Mouse (Mus musculus) left cerebral cortex, adult 8-10 months (tissue): ENCODE data around the gene Iars2. TPM values are rescaled to one million over a fixed set of nuclear protein-coding genes. Genes with fewer than 3 reads are reported as not detected.
"Not testable (repeated sequence)": the region's sequence is repeated elsewhere in the genome, so short reads cannot be mapped to it uniquely, and the experiment has no call there.

Experiments
- DNase-seq, 2 experiments: peaks; one replicate each; pipeline ENCODE4 v3.0.0; 2022; ENCODE audit warnings: low spot score in 2 of 2
- total RNA-seq, 4 experiments: library from RNA; stranded (reverse); gene quantifications; 2 replicates each; pipeline ENCODE4 v1.2.4; 2022

Gene Iars2
- total RNA-seq, 4 experiments from 2014 or later, result 34.0 to 36.4 (median 35.2) TPM

DNA sequence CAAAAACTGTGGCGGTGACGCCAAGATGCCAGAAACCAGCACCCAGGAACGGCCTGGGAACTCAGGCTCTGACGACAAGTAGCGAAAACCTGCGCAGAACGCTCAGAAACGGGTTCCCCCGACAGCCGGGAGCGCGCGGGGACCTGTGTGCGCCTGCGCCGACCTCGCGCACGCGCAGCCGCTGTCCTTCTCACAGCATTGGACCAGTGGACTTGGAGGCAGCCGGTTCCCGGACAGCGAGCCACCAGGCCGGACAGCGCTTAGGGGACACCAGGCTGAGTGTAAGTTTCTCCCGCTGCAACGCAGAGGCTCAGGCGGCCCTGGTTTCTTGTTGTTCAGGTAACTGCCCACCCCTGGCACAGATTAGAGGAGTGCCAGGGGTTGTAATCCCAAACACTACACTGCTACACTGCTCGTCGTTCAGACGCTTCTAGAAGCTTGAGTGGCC is 2.8 kb upstream of the Iars2 start, which contains the start of gene Bpnt1:
Bpnt1 (plus strand) TSS at position 167 of the 448 bp plus-strand sequence.
- DNase-seq, result peak; percentile 71 to 87

DNA sequence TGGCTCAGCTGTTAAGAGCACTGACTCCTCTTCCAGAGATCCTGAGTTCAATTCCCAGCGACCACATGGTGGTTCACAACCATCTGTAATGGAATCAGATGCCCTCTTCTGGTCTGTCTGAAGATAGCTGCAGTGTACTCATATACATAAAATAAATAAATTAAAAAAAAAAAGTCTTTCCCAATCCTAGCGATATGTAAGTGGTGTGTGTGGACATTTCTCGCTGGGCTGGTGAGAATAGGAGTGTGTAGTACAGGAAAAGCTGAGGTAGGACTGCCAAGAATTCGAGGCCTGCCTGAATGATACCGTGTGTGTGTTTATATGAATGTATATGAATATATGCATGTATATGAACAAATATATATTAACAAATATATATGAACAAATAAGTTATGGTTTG is 2.2 kb upstream of the Iars2 start:
- DNase-seq, result no peak

DNA sequence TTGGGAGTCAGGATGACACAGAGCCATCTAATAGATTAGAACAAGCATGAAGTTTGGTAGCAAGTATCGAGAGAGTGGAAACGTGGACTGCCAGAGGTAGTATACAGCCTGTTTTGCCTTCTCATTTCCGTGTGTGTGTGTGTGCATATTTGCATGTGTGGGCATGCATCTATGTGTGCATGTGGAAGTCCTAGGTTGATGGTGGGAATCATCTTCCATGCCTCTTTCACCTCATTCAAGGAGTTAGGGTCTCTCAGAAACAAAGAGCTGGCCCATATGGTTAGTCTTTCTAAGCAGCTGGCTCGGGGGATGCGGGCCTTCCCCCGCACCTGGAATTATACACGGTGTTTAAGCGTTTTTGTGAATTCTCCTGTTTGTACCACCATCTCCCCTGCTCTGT is 655 bp upstream of the Iars2 start:
- DNase-seq, result no peak

DNA sequence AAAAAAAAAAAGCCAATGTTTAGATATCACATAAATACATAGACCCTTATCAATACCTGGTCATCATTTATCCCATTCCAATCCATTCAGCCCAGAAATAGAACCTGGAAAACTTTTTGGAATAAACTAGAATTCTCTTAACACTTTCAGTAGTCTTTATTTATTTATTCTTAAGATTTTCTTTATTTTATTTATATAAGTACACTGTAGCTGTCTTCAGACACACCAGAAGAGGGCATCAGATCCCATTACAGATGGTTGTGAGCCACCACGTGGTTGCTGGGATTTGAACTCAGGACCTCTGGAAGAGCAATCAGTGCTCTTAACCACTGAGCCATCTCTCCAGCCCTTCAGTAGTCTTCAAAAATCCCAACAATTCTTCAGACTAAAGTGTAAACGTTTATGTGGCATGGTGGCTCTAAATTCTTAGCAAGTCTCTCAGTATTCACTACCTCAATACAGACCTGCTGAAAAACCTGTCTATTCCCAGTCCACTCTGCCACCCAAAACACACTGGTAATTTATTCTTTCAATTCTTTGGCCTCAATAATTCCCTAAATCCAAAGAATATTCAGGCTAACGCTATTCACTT is 1.3 kb downstream of the Iars2 start:
- DNase-seq, result not testable (repeated sequence)

DNA sequence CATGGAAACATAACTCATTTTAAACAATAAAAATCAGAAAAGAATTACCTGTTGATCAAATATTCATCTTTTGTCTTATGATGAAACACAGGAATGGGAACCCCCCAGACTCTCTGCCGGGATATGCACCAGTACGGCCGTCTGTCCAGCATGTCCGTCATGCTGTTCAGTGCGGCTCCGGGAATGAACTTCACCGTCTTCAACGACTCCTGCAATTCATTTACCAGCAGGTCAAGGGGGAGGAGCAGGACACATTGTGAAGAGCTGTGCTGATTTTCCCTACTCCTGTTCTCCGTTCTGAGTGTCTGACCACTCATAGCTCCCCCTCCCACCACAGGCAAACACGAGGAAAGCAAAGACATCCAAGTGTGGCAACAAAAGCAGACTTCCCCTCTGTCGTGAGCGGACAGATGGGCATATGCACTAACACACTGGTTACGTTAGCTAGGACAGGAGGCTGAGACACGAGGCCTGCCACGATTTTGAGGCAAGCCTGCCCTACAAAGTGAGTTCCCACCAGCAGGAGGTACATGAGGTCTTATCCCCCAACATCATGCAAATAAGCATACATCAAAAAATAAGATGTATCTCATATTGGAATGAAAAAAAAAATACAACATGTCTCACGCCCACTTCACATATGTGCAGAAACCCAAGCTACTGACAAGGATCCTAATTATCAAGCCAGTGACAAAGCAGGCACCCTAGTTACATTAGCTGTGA is 13.2 kb downstream of the Iars2 start:
- DNase-seq, result peak in 1 of 2 experiments; percentile 26

DNA sequence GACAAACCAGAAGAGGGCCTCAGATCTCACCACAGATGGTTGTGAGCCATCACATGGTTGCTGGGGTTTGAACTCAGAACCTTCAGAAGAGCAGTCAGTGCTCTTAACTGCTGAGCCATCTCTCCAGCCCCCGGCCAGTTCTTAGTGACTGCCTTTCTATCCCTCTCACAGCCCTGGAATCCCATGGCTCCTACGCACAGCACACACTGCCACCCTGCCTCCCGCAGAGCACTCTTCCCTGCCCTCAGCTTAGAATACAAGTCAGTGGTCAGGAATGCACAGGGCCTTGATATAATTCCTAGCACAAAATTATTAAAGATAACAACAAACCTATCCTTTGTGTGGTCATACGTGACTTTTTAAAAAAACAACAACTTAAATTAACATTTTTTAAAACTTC is 14.7 kb downstream of the Iars2 start:
- DNase-seq, result no peak

DNA sequence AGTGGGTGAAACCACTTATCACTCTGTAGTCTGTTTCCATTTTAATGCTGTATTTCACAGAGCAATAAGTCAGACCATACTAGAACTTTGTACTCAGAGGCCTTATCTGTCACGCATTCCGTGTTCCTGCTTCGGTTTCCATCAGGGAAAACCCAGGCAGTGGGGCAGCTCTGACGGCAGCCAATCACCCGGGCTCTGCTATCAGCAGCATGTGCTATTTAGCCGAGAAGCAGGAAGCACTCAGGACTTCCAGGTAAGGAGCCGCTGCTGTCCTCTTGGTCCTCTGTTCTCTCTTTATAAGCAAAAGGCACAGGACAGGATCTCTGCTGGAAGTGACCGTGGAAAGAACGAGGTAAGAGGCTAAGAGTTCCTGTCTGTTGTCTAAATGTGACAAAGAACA is 17.2 kb downstream of the Iars2 start:
- no peak for DNase-seq

DNA sequence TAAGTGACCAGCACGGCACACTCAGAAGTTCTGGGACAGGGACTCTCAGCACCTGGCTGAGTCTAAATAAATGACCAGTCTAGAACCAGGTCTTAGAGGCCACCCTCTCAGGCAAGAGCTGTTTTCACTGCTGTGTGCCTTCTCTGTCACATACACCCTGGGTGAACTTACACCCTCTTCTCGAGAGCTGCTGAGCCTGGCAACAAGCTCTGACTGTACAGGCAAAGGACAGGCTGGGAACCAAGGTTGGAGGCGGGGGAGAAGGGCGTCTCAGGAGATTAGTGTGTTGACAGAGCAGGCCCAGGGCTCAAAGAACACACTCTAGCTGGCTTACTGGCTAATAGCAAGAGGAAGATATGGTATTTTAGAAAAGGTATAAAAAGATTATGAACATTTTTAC is 20.3 kb downstream of the Iars2 start:
- no peak for DNase-seq

DNA sequence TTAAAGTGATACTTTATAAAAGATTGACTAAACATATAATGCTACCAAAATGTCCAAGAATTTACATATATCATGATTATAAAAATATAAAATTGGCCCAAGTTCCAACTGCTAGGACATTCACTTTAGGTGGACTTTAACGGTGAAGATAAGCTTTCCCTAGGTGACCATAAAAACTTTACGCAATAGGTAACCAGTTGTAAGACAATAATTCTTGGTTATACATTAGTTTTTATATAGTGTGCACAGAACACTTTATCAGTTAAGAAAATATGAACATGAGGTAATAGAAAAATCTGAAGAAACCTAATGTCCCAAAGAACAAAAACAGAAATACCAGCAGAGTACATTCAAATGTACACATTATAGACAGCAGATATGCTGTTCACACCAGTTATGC is 20.9 kb downstream of the Iars2 start:
- DNase-seq, result no peak

DNA sequence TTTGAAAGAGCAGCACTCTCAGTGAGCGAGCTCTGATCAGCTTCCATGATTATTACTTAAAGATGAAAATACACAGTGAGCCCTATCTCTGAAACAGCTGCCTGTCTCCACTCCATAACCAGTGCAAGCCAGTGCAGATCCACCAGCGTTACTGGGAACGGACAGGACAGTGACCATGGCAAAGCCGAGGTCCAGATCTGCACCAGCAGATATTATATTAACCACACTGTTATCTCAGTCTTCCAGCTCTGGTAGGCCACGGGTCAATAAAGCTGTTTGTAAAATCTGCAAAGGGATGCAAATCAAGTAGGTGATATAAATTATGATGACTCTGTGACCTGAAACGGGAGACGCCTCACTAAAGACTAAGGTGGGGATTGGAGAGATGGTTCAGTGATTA is 21.6 kb downstream of the Iars2 start:
- DNase-seq, result no peak

DNA sequence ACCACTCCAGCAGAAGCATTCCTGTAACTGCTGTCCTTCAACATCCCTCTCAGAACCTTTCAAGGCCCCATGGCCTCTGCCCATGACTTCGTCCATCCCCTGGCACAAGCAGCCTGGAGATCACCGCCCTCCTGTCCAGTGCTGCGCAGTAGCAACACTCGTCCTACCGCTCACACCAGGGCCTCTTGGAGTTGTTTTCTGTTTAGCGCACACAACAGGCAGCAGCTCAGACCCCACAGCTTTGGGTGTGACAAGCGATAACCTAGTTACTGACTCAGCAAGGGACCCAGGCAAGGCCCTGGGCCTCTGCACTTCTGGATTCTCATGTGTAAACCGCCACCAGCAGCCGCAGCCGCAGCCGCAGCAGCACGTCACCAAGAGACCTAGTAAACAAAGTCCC is 22.4 kb downstream of the Iars2 start:
- no peak for DNase-seq

DNA sequence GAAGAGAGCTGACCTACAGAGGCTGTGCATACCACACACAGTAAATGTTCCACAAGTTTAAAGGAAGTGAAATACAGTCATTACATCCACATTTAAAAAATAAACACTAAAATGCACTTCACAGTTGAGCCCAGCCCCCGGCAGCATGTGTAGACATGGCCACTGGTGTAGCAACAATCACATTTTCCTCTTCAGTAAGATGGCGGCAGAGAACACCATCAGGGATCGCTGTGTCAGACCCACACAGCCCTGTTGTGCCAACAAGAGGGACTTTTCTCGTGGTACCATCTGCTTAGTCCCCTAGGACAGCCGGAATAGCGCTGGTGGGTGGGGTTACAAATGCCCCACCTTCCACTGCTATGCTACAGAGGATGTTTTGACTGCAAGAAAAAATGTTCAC is 26.4 kb downstream of the Iars2 start:
- no peak for DNase-seq

DNA sequence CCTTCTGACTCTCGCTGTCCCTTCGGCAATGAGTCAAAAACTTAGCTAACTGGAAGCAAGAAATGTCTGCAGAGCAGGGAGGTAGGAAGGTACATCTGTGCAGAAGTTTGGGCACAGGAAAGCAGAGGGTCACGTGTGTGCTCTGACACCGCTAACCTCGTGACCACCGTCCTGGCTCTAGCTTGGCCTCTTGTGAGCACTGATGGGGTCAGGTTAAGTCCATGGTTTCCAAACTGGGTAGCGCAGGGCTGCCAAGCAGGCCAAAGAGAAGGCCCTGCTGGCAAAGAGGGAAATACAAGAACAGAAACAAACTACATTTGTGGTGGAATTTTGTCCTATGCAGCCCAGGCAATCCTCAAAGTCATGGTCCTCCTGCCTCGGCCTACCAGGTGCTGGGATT is 30.7 kb downstream of the Iars2 start:
- no peak for DNase-seq

DNA sequence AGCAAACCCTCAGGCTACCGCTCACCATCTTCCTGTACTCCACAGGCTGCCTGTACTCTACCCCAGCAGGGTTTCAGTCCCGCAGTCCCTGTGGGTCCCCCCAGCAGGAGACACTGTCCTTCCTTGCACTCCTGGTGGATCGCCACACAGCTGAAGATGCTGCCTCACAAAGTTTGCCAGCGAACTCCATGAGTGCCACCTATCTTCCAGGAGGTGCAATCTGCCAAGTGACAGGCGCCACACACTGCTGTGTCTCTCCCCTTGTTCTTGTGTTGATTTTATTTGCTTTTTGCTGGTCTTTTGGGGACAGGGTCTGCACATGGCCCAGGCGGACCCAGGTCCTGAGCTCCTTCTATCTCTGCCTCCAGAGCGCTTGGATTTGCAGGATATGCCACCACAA is 32.3 kb downstream of the Iars2 start:
- no peak for DNase-seq

DNA sequence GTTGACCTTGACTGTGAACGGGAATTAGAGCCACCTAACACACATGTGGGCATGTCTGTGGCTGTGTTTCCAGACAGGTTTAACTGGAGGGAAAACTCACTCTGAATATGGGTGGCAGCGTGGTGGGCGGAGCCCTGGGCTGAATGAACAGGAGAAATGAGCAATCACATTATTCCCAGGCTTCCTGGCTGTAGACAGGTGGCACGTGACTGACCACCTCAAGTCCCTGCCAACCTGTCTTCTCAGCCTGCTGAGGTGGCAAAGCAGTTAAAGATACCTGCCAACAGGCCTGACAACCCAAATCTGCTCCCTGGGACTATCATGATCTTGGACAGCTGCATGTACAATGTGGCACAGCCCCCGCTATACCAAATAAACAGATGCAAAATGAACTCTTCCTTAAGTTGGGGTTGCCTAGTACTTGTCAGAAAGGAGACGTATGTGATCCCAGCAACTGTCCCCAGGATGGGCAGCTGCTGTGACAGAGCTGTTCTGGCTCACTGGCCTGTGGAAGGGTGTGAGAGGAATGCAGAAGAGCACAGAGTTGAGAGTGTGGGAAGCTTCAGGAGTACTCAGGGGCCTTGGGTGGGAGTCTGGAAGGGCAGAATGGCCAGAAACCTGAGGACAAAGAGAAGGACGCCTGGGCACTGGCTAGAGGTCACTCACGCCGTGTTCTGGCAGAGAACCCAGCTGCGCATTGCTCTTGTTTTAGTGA is 36.4 kb downstream of the Iars2 start:
- DNase-seq, result no peak

DNA sequence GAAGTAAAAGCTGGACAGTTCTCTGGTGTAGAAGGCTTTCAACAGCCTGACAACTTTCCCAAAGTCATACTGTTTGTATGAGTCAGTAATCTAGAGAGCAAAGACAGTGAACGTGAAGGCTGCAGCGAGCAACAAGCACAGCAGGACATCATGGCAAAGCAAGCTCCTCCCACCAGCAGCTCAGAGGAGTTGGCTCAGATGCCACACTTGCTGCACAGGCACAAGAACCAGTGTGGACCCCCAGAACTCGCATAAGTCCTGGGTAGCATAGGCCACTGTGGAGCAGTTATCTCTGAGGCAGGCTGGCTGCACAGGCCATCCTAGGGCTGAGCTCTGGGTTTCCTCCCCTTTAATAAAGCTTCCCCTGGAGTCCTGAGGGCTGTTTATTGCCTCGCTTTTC is 37.9 kb downstream of the Iars2 start:
- no peak for DNase-seq

DNA sequence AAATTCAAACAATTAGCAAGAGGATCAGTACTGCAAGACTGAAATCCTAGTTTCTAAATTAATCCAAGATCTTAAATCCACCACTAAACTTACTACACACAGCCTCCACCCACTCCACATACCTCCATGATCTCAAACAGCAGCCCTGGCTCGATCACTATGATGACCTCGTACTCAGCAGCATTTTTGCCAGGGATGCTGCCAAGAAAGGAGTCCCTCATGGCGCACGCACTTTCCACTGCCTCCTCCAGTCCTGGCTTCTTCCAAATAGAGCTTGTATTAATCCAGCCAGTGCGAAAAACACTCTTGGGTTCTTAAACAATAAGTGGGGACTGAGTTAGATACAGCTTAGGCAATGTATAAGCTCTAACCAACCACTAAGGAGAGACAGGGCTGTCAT is 40.0 kb downstream of the Iars2 start:
- no peak for DNase-seq

DNA sequence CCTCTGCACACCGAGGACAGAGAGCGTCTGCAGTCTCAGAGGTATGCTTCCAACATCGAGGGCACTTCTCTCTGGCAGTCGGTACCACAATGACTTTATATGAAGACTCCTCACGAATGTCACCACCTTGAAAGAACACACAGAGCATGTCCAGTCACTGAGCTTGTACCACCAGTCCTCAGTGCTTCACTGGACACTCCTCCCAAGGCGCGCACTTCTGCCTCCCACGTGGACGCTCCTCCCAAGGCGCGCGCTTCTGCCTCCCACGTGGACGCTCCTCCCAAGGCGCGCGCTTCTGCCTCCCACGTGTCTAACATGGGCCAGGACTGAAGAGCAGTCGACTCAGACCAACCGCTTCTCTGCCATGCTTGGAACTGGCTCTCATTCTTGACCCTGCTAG is 42.1 kb downstream of the Iars2 start:
- DNase-seq, result no peak

DNA sequence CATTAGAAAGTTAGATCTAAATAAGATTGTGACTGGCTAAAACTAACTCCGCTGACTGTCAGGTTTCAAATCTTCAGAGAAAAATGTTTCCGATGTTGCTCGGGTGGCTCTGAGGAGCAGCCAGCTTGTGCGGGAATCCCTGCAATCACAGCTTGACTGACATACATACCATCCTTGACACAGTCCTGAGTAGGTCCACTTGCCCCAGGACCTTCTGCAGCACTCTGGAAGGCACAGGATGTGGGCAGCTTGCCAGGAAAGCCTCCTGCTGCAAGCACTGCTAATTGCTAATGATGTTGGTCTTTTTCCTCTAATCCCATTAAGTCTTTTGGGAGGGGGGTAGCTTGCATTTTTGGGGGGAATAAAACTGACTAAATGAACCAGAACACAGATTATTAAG is 44.0 kb downstream of the Iars2 start:
- DNase-seq, result no peak

DNA sequence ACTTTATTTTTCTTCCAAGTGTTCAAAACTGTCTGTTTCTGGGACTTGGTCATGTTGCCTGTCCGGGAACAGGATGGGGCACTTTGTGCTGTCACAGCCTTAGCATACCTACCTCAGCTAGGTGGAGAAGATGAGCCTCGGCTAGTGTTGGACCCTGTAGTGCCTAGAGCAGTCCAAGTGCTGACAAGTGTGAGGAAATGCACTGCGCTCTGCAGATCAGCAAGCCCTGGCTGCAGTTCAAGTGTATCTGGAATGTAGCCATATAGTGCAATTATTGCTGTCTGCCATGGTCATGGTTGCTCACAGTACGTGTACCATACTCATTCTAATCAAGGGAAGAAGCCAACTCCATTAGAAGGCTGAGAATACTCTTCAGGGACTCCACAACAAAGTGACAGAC is 44.5 kb downstream of the Iars2 start:
- no peak for DNase-seq

DNA sequence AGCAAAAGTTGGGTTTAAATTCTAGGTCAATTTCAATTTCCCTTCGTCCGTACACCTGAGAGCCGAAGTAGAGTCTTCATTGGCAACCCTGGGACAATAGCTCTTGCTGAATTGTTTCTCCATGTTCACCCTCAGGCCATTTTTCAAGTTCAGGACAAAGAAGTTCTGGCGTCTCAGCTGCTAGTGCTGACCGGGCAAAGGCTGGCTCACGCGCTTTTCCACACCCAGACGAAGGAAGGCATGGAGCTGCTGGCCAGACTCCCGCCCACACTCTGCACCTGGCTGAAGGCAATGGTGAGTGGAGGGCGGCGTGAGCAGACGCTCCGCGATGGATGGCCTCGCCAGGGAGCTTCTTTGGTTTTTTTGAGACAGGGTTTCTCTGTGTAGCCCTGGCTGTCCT is 45.9 kb downstream of the Iars2 start:
- DNase-seq, result no peak

DNA sequence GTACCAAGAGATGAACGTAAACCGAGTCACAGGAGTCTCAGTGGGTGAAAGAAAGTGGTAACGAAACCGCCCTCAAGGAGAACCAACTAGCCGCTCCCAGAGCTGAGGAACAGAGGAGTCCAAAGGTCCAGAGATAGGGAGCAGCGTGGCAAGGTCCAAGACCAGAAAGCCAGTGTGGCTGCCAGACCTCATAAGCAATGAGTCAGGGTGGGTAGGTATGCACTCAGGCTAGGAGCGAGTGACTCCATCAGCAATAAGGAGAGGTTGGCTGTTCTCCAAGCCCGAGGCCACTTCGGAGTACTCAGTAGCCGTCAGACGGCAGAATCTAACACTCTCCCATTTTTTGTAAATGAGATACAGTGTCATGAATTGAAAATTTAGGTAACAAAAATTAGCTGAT is 46.4 kb downstream of the Iars2 start:
- DNase-seq, result no peak

DNA sequence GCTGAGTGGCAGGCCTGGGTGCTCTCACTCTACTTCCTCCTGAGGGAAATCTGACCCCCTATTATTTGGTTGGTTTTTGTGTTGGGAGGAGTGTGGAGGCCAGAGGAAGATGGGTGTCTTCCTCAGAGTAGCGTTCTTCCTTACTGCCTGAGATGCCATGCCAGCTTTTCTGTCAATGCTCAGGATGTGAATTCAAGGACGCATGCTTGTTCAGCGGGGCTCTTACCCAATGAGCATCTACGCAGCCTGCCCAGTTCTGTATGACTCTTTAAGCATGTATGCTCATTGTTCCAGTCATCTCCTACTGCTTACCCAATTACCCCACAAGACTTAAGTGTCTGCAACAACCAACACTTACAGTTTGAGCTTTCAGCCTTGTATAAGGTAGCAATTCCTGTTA is 48.6 kb downstream of the Iars2 start:
- no peak for DNase-seq
